Mouse (Mus musculus) stomach, embryonic 14.5 days (tissue): ENCODE measurements around the gene Arl11. TPM values are rescaled to one million over a fixed set of nuclear protein-coding genes. Genes with fewer than 3 reads are reported as not detected.
A peak's percentile ranks its signal among the peaks of the same experiment; 100 is the strongest.
"Not testable (repeated sequence)": the region's sequence is repeated elsewhere in the genome, so short reads cannot be mapped to it uniquely, and the experiment has no call there.

Experiments used
- ATAC-seq: fragments of 200-750 bp; cut with Nextera tagmentation; 2 replicates; pipeline ENCODE4 v1.8.0; 2017; ENCODE audit warnings: low read depth, moderate TSS enrichment; ENCODE audit not compliant: insufficient number of reproducible peaks, insufficient read depth, low FRiP score
- H3K27ac ChIP-seq: fragments of 300-500 bp; sonication (generic); 2 replicates; pipeline ENCODE4 v1.5.1; 2014; ENCODE audit warnings: mild to moderate bottlenecking, low read length, moderate library complexity, mixed read lengths
- H3K27me3 ChIP-seq: fragments of 300-500 bp; sonication (generic); 2 replicates; pipeline ENCODE4 v1.6.1; 2014; ENCODE audit warnings: low read length, control low read depth, mixed read lengths; ENCODE audit not compliant: control insufficient read depth, insufficient read depth
- H3K36me3 ChIP-seq: fragments of 300-500 bp; sonication (generic); 2 replicates; pipeline ENCODE4 v1.6.1; 2014; ENCODE audit warnings: mild to moderate bottlenecking, control low read depth, low read length, moderate library complexity, mixed read lengths; ENCODE audit not compliant: control insufficient read depth, insufficient read depth
- H3K4me1 ChIP-seq: fragments of 300-500 bp; sonication (generic); 2 replicates; pipeline ENCODE4 v1.6.1; 2014; ENCODE audit warnings: low read length, control low read depth, mixed read lengths; ENCODE audit not compliant: control insufficient read depth, insufficient read depth
- H3K4me2 ChIP-seq: fragments of 300-500 bp; sonication (generic); replicated peaks from 2 replicates; pipeline ENCODE4 v1.6.1; 2014; ENCODE audit warnings: low read depth, low read length, control low read depth
- H3K4me3 ChIP-seq: fragments of 300-500 bp; sonication (generic); 2 replicates; pipeline ENCODE4 v1.5.1; 2014; ENCODE audit warnings: low read depth, low read length, control low read depth
- H3K9ac ChIP-seq: fragments of 300-500 bp; sonication (generic); replicated peaks from 2 replicates; pipeline ENCODE4 v1.6.1; 2014; ENCODE audit warnings: low read depth, mild to moderate bottlenecking, control low read depth, low read length, moderate library complexity, mixed read lengths
- H3K9me3 ChIP-seq: fragments of 300-500 bp; sonication (generic); 2 replicates; pipeline ENCODE4 v1.6.1; 2016; ENCODE audit warnings: low read depth, low read length, control low read depth; ENCODE audit not compliant: control insufficient read depth
- WGBS: fragments of 180-500 bp; shearing (Covaris S2); extraction: QIAGEN DNeasy Blood & Tissue Kit; methylation state at CpG from one replicate; pipeline ENCODE4 v1.1.7; 2014; 5-methylcytosine and 5-hydroxymethylcytosine counted together
- polyA plus RNA-seq: library from polyadenylated mRNA; unstranded; fragments of >200 nt; fragmentation: Nextera tagmentation; extraction: Ambion mirVana; gene quantifications from 2 replicates; pipeline ENCODE4 v1.2.1, GENCODE M21; 2014

The Arl11 gene
- polyA plus RNA-seq, 1 experiment from 2014 or later = 1.5 TPM

DNA sequence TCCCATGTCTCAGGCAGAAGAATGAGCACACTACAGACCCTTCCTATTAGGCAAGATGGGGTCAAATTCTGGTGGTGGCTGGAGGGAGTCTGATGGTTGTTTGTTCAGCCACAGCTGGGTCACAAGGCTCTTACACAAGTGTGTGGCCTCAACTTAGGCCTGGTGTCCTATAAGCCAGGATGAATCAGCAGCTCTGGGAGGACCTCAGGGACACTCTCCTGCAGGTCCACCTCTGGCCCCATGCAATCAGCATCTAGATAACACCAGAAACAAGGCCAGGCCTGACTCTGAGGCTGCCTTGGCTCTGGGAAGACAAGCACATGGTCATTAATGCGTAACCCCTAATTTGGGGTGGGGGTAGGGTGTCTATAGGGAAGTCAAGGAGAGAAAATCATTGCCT lies 11.2 kb downstream of the Arl11 start:
- no peak overlapping the region for H3K4me2 ChIP-seq
- no peak overlapping the region for H3K4me3 ChIP-seq
- WGBS = 80% methylated on average over 1 of the region's 1 CpGs
- peaks cover 4% of the 10 kb centered on the region; the same call in 1 of the 2 replicates for H3K9me3 ChIP-seq
- H3K4me1 ChIP-seq = no peaks in the 10 kb centered on the region
- no peak for ATAC-seq
- no peaks in the 10 kb centered on the region for H3K27me3 ChIP-seq
- no peak overlapping the region for H3K9ac ChIP-seq
- no peaks in the 10 kb centered on the region for H3K36me3 ChIP-seq
- H3K27ac ChIP-seq = no peak overlapping the region

DNA sequence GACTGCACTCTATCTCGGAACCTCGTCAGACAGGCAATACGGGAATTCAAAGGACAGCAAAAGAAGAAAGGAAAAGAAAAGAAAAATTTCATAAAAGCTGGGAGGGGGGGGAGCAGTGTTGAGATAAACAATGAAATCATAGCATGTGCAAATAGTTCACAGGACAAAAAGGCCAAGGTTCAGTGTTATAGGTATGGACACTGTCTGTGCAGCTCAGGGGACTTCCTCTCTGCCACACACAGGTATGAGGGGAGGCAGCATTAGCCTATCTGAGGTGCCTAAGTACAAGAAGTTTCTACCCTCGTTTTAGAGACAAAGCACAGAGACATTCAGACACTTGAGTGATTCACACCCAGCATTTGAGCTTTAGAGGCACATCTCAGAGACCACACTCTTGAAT lies 11.6 kb downstream of the Arl11 start:
- Histone ChIP-seq H3K9me3 (peaks cover 4% of the 10 kb centered on the region; the same call in 1 of the 2 replicates), H3K27me3 (no peaks in the 10 kb centered on the region), H3K4me2 (no peak overlapping the region), H3K36me3 (no peaks in the 10 kb centered on the region), H3K4me3 (no peak overlapping the region), H3K9ac (no peak overlapping the region), H3K27ac (no peak overlapping the region), H3K4me1 (no peaks in the 10 kb centered on the region)
- WGBS = 67% methylated on average over 4 of the region's 4 CpGs
- ATAC-seq = no peak

DNA sequence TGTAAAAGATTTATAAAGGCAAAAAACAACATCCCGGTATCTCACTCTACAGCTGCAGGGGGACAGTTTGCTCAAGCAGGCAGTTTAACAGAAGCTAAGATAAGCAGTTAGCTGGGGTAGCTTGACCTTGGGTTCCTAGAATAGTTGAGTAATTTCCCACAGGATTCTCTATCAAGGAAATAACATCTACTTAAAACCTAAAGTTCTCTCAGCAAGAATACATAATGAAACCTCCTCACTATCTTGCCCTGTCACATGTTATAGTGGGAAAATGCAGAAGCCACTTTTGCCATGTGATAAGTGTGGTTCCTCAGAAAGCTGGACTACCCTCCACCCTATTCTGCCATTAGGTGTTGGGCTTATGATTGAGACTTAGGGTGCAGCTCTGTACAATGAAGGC lies 13.2 kb downstream of the Arl11 start:
- H3K9ac ChIP-seq = no peak overlapping the region
- no peak overlapping the region for H3K4me2 ChIP-seq
- H3K9me3 ChIP-seq = peaks cover 4% of the 10 kb centered on the region; the same call in 1 of the 2 replicates
- no peak overlapping the region for H3K27ac ChIP-seq
- WGBS = 94% methylated on average over 1 of the region's 1 CpGs
- H3K4me1 ChIP-seq = no peaks in the 10 kb centered on the region
- no peaks in the 10 kb centered on the region for H3K36me3 ChIP-seq
- H3K27me3 ChIP-seq = no peaks in the 10 kb centered on the region
- no peak for ATAC-seq
- no peak overlapping the region for H3K4me3 ChIP-seq

DNA sequence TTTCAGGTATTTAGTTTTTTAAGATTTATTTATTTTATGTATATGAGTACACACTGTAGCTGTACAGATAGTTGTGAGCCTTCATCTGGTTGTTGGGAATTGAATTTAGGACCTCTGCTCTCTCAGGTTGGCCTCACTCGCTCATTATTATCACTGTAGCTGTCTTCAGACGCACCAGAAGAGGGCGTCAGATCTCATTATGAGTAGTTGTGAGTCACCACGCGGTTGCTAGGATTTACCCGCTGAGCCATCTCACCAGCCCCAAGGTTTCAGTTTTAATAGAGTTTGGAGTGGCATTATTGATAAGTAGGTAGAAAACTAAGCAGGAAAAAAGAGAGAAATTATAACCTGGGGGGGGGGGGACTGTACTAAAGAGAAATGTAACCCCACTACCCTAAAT lies 17.5 kb downstream of the Arl11 start:
- H3K4me2 ChIP-seq, H3K27ac ChIP-seq, ATAC-seq, H3K27me3 ChIP-seq, H3K9ac ChIP-seq, H3K9me3 ChIP-seq, H3K4me3 ChIP-seq, H3K4me1 ChIP-seq, H3K36me3 ChIP-seq: not testable (repeated sequence)
- 24% methylated on average over 6 of the region's 6 CpGs for WGBS

DNA sequence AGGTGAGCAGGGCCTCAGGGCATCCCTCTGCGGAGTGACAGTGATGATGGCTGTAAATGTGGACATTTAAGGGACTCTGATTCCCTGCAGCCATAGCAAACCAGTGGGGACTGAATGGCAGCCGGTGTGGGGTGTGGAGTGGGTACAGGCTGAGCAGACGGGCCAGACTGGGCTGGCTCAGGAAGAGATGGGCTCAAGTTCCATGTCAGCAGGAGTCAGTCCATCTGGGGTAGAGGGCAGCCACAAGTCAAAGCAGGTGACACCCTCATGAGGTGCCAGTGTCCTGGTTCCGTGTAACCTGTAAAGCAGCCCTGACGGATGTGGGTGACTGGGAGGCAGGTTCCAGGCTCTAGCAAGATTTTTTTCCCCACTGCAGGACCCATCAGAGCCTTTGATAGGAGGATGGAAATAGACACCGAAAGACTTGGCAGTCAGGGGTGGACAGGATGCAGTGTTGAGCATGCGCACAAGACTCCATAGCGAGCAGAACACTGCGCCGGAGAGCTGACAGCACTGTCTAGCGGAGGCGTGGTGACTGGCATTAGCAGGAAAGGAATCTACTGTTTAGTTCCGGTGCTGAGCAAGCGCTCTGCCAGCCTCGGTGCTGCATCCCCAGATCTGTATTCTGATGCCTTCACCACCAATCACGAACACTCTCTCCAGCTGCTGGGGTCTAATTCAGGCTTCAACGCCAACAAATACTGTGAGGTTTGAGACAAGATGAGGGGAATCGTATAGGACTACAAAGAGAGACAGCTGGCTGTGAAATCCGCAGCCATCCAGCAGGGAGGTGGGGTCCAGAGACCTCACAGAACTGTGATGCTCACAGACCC lies 18.3 kb downstream of the Arl11 start:
- 40% methylated on average over 19 of the region's 19 CpGs for WGBS
- Histone ChIP-seq H3K36me3 (no peaks in the 10 kb centered on the region), H3K9me3 (peaks cover 4% of the 10 kb centered on the region; the same call in 1 of the 2 replicates), H3K4me2 (peak overlapping the region; percentile 35), H3K27ac (no peak overlapping the region), H3K27me3 (no peaks in the 10 kb centered on the region), H3K9ac (0 out of 2 replicates have a peak overlapping the region, but pooled peaks have one; percentile 1), H3K4me3 (peak overlapping the region; percentile 9; the same call in 1 of the 2 replicates), H3K4me1 (0 out of 2 replicates have a peak, but pooled peaks cover 2% of the 10 kb centered on the region)
- ATAC-seq = peak; percentile 71; the same call in 1 of the 2 replicates

DNA sequence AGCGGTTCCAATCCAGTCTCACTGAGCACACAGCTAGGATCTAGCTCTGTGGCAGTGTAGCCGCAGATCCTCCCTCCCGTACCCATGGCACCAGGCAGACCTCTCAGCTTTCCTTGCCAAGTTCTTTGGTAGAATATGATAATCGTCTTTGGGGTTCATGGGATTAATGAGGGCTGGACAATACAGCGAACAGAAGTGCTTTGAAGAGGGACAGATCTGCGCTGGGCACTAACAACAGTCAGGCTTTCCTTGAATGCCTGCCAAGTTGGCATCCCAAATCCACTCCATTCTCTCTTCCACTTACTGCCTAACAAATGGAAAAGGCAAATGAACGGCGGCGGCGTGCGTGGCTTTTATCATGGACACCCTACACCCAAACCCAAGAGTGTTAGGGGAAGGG lies 21.0 kb downstream of the Arl11 start:
- Histone ChIP-seq H3K9ac (no peak overlapping the region), H3K4me2 (no peak overlapping the region), H3K9me3 (no peaks in the 10 kb centered on the region), H3K4me1 (0 out of 2 replicates have a peak, but pooled peaks cover 2% of the 10 kb centered on the region), H3K27ac (no peak overlapping the region), H3K27me3 (no peaks in the 10 kb centered on the region), H3K4me3 (no peak overlapping the region), H3K36me3 (no peaks in the 10 kb centered on the region)
- no peak for ATAC-seq
- WGBS = 86% methylated on average over 11 of the region's 11 CpGs

DNA sequence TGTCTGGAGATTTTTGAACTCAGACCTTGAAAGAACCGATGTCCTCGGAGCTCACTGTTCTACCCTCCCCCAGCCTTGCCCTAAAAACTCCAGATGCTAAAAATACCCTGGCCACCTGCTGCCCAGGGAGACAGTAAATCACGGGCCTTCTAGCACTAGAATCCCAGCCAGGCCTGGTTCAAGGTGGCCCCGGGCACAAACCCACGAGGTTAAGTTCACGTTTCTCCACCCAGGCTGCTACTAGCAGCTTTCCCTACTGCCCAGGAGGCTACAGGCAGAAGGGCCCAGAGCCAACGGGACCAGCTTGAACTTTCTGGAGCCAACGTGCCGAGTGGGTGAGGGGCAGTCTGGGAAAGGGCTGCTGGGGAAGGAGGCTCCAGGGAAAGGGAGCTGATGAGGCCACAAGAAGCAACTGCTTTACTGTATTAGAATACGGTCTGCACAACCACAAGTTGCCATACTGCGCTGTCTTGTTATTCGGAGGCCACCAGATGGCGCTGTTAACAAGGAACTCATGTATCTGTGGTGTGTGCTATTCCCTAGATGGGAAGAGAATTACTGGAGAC lies 21.5 kb downstream of the Arl11 start:
- H3K4me3 ChIP-seq = no peak overlapping the region
- no peak overlapping the region for H3K4me2 ChIP-seq
- H3K9me3 ChIP-seq = no peaks in the 10 kb centered on the region
- peak; percentile 63; the same call in 1 of the 2 replicates for ATAC-seq
- WGBS = 25% methylated on average over 13 of the region's 13 CpGs
- no peak overlapping the region for H3K27ac ChIP-seq
- no peaks in the 10 kb centered on the region for H3K27me3 ChIP-seq
- H3K4me1 ChIP-seq = 0 out of 2 replicates have a peak, but pooled peaks cover 2% of the 10 kb centered on the region
- no peak overlapping the region for H3K9ac ChIP-seq
- H3K36me3 ChIP-seq = no peaks in the 10 kb centered on the region

DNA sequence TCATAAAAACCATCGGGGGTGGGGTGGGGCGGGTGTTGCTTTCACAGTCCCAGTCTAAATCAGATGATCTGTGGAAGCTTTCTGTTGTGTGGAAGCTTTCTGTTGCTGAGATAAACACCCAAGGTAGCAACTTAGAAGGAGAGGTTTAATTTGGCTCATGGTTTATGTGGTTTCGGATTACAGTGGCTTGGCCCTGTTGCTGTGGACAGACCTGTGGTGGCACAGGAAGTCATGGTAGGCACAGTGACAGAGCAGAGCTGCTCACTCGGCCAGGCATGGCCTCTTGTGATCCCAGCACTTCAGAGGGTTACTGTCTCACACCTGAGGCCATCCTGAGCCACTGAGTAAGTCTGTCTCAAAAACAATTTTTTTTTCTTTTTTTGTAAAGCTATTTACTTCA lies 29.8 kb downstream of the Arl11 start:
- no peak for ATAC-seq
- no peaks in the 10 kb centered on the region for H3K9me3 ChIP-seq
- WGBS = 88% methylated on average over 4 of the region's 4 CpGs
- no peak overlapping the region for H3K9ac ChIP-seq
- H3K36me3 ChIP-seq = no peaks in the 10 kb centered on the region
- no peak overlapping the region for H3K4me3 ChIP-seq
- H3K27me3 ChIP-seq = no peaks in the 10 kb centered on the region
- H3K4me2 ChIP-seq = no peak overlapping the region
- H3K27ac ChIP-seq = no peak overlapping the region
- H3K4me1 ChIP-seq = no peaks in the 10 kb centered on the region
